Mouse (Mus musculus) limb, embryonic 15.5 days (tissue): ENCODE results near the gene Sdc1. TPM values are rescaled to one million over a fixed set of nuclear protein-coding genes. Genes with fewer than 3 reads are reported as not detected.

Experiments
- ATAC-seq: fragments of 200-750 bp; cut with Nextera tagmentation; 2 replicates; pipeline ENCODE4 v1.8.0; 2017; ENCODE audit warnings: low read depth, moderate TSS enrichment; ENCODE audit not compliant: insufficient number of reproducible peaks, low FRiP score, low TSS enrichment
- H3K27ac ChIP-seq: fragments of 300-500 bp; sonication (generic); 2 replicates; pipeline ENCODE4 v1.5.1; 2015; ENCODE audit warnings: moderate library complexity, mild to moderate bottlenecking, inconsistent platforms
- H3K27me3 ChIP-seq: fragments of 300-500 bp; sonication (generic); 2 replicates; pipeline ENCODE4 v1.6.1; 2015; ENCODE audit warnings: inconsistent platforms
- H3K36me3 ChIP-seq: fragments of 300-500 bp; sonication (generic); 2 replicates; pipeline ENCODE4 v1.6.1; 2015; ENCODE audit warnings: inconsistent platforms
- H3K4me1 ChIP-seq: fragments of 300-500 bp; sonication (generic); 2 replicates; pipeline ENCODE4 v1.6.1; 2015; ENCODE audit warnings: inconsistent platforms
- H3K4me2 ChIP-seq: fragments of 300-500 bp; sonication (generic); 2 replicates; pipeline ENCODE4 v1.6.1; 2015; ENCODE audit warnings: mild to moderate bottlenecking, inconsistent platforms
- H3K4me3 ChIP-seq: fragments of 300-500 bp; sonication (generic); 2 replicates; pipeline ENCODE4 v1.5.1; 2015; ENCODE audit warnings: mild to moderate bottlenecking, inconsistent platforms
- H3K9ac ChIP-seq: fragments of 300-500 bp; sonication (generic); 2 replicates; pipeline ENCODE4 v1.6.1; 2015; ENCODE audit warnings: inconsistent platforms
- H3K9me3 ChIP-seq: fragments of 300-500 bp; sonication (generic); 2 replicates; pipeline ENCODE4 v1.6.1; 2016; ENCODE audit warnings: inconsistent platforms
- WGBS: fragments of 180-500 bp; shearing (Covaris S2); methylation state at CpG from one replicate; pipeline ENCODE4 v1.1.7; 2015; 5-methylcytosine and 5-hydroxymethylcytosine counted together
- polyA plus RNA-seq: library from polyadenylated mRNA; unstranded; fragments of >200 nt; fragmentation: Nextera tagmentation; extraction: Ambion mirVana; gene quantifications from 2 replicates; pipeline ENCODE4 v1.2.1, GENCODE M21; 2015

Sdc1 gene
- 285 and 309 TPM in 2 replicates for polyA plus RNA-seq

GRCm38 (mm10) chr12:8770946-8771843 is at the start of gene Sdc1:
TSS of gene Sdc1 (plus strand) at chr12:8771323.
- peaks cover 36% of the 10 kb centered on the region for H3K4me1 ChIP-seq
- H3K36me3 ChIP-seq = no peaks in the 10 kb centered on the region
- no peaks in the 10 kb centered on the region for H3K9me3 ChIP-seq
- WGBS = under 1% methylated on average over 66 of the region's 67 CpGs
- H3K27me3 ChIP-seq = no peaks in the 10 kb centered on the region
- H3K4me3 ChIP-seq = peak within 1 kb of the TSS; percentile 90
- peak within 1 kb of the TSS; percentile 93 for H3K27ac ChIP-seq
- ATAC-seq = peak; percentile 89
- H3K4me2 ChIP-seq = peak within 1 kb of the TSS; percentile 73
- H3K9ac ChIP-seq = peak within 1 kb of the TSS; percentile 81

DNA sequence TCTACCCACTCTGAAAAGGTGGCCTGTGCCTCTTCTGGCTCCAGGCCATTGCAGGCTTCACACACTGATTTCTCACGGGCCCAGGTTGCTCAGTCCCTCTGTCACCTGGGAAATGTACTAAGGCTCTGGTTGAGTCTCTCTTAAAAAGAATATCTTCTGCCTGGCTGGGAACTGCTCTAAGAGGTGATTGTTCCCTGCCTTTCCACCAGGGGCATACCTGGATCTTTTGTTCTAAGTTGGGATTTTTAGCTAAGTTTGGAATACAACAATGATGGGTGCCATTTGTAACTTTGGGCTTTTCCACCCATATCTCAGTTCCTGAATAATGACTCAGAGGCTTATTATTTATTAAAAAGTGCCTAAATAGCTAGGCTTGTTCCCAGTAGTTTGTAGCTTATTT is 44.2 kb upstream of the Sdc1 start:
- Histone ChIP-seq H3K27ac (no peak overlapping the region), H3K36me3 (peaks cover 36% of the 10 kb centered on the region), H3K27me3 (no peaks in the 10 kb centered on the region), H3K4me1 (0 out of 2 replicates have a peak, but pooled peaks cover 5% of the 10 kb centered on the region), H3K4me3 (no peak overlapping the region), H3K9me3 (no peaks in the 10 kb centered on the region), H3K9ac (no peak overlapping the region), H3K4me2 (no peak overlapping the region)
- no peak for ATAC-seq
- WGBS = 70% methylated on average over 1 of the region's 1 CpGs

DNA sequence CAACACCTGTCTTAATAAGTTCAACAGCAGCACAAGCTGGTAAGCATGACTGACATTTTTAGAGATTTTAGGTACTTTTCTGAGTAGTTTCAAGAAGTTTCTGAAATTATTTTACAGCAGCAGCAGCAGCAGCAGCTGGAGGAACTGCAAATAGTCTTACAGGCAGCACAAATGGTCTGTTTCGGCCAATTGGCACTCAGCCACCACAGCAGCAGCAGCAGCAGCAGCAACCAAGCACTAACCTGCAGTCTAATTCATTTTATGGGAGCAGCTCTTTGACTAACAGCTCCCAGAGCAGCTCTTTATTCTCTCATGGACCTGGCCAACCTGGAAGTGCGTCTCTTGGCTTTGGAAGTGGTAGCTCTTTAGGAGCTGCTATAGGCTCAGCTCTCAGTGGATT is 42.4 kb upstream of the Sdc1 start:
- 48% methylated on average over 2 of the region's 2 CpGs for WGBS
- Histone ChIP-seq H3K9me3 (no peaks in the 10 kb centered on the region), H3K4me3 (no peak overlapping the region), H3K36me3 (peaks cover 31% of the 10 kb centered on the region), H3K27ac (no peak overlapping the region), H3K4me2 (no peak overlapping the region), H3K4me1 (0 out of 2 replicates have a peak, but pooled peaks cover 5% of the 10 kb centered on the region), H3K27me3 (no peaks in the 10 kb centered on the region), H3K9ac (no peak overlapping the region)
- no peak for ATAC-seq

DNA sequence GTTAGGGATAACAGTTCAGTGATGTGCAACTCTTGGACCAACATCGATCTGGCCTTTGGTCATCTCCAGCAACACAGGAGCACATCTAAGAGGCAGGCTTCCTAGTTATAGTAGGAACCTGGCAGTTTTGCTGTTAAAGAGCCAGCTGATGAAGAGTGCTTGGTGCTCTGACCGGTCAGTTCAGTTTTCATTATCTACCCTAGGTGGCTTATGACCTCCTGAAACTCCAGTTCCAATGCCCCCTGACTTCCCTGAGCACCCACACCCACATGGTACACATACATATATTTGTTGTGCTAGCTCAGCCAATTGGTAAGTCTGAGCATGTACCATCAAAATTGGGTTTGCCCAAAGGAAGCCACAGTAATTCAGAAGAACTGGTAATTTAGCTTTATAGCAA is 17.5 kb upstream of the Sdc1 start:
- WGBS = 95% methylated on average over 2 of the region's 2 CpGs
- H3K4me1 ChIP-seq = no peaks in the 10 kb centered on the region
- ATAC-seq = no peak
- no peak overlapping the region for H3K4me2 ChIP-seq
- peaks cover 10% of the 10 kb centered on the region; the same call in 1 of the 2 replicates for H3K9me3 ChIP-seq
- peaks cover 73% of the 10 kb centered on the region for H3K36me3 ChIP-seq
- no peak overlapping the region for H3K4me3 ChIP-seq
- H3K27ac ChIP-seq = no peak overlapping the region
- no peak overlapping the region for H3K9ac ChIP-seq
- no peaks in the 10 kb centered on the region for H3K27me3 ChIP-seq

GRCm38 (mm10) chr12:8754116-8754515 is 17.0 kb upstream of the Sdc1 start:
- Histone ChIP-seq H3K4me1 (no peaks in the 10 kb centered on the region), H3K4me2 (no peak overlapping the region), H3K27ac (no peak overlapping the region), H3K36me3 (peaks cover 69% of the 10 kb centered on the region), H3K27me3 (no peaks in the 10 kb centered on the region), H3K9ac (no peak overlapping the region), H3K9me3 (peaks cover 10% of the 10 kb centered on the region; the same call in 1 of the 2 replicates), H3K4me3 (no peak overlapping the region)
- ATAC-seq = no peak
- 84% methylated on average over 4 of the region's 4 CpGs for WGBS

- peaks cover 10% of the 10 kb centered on the region; the same call in 1 of the 2 replicates for H3K9me3 ChIP-seq
- peaks cover 47% of the 10 kb centered on the region for H3K36me3 ChIP-seq
- no peak overlapping the region for H3K4me3 ChIP-seq
- H3K4me1 ChIP-seq = no peaks in the 10 kb centered on the region
- H3K9ac ChIP-seq = no peak overlapping the region
- 98% methylated on average over 3 of the region's 3 CpGs for WGBS
- H3K27me3 ChIP-seq = no peaks in the 10 kb centered on the region
- no peak overlapping the region for H3K27ac ChIP-seq
- no peak overlapping the region for H3K4me2 ChIP-seq
- no peak for ATAC-seq
Measured at GRCm38 (mm10) chr12:8758029-8758428, 13.1 kb upstream of the Sdc1 start.

GRCm38 (mm10) chr12:8759115-8759514 is 12.0 kb upstream of the Sdc1 start:
- Histone ChIP-seq H3K36me3 (peaks cover 37% of the 10 kb centered on the region), H3K9ac (no peak overlapping the region), H3K4me2 (no peak overlapping the region), H3K4me3 (no peak overlapping the region), H3K9me3 (peaks cover 10% of the 10 kb centered on the region; the same call in 1 of the 2 replicates), H3K27me3 (no peaks in the 10 kb centered on the region), H3K4me1 (no peaks in the 10 kb centered on the region), H3K27ac (no peak overlapping the region)
- no peak for ATAC-seq
- WGBS = 72% methylated on average over 4 of the region's 4 CpGs

DNA sequence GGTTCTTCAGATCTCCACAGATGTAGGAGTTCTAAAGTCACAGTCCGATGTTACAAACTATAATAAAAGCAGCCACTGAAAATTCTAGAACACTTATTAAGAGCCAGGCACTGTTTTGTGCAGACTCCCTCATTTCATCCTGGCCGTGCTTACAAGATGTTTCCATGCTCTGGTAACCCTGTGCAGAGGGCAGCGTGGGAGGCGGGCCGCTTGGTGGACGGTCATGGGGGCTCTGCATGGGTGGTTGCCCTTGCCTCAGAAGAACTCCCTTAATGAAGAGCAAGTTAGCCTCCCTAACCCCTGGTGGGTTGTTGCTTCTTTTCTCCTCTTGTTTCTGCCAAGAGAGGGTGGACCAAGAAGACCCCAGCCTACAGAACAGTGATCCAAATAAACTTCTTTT is 11.3 kb upstream of the Sdc1 start:
- 80% methylated on average over 6 of the region's 6 CpGs for whole genome bisulfite sequencing

DNA sequence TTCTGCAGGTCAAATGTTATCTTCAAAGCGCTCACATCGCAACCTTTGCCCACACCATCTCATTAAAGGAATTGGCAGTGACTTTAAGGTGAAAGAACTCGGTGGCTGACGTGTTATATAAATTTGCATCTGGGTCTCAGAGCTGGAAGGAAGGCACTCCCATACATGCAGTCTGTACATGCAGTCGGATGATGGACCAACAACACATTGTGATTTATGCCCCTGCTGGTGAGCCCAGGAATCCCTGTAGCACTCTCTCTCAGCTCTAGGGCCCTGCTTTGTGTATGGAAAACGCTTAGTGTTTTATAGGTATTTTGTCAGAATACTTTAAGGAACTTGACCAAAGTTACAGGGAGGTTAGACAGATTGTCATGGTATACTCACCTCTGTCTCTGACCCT is 10.6 kb upstream of the Sdc1 start:
- no peak overlapping the region for H3K9ac ChIP-seq
- no peaks in the 10 kb centered on the region for H3K27me3 ChIP-seq
- ATAC-seq = no peak
- WGBS = 68% methylated on average over 6 of the region's 6 CpGs
- no peaks in the 10 kb centered on the region for H3K4me1 ChIP-seq
- H3K4me2 ChIP-seq = no peak overlapping the region
- H3K4me3 ChIP-seq = no peak overlapping the region
- peaks cover 10% of the 10 kb centered on the region; the same call in 1 of the 2 replicates for H3K9me3 ChIP-seq
- no peak overlapping the region for H3K27ac ChIP-seq
- peaks cover 24% of the 10 kb centered on the region for H3K36me3 ChIP-seq

More for the DNA sequence above, 11.3 kb upstream of the Sdc1 start:
- Histone ChIP-seq H3K4me2 (no peak overlapping the region), H3K27me3 (no peaks in the 10 kb centered on the region), H3K4me1 (no peaks in the 10 kb centered on the region), H3K36me3 (peaks cover 31% of the 10 kb centered on the region), H3K4me3 (no peak overlapping the region), H3K9ac (no peak overlapping the region), H3K27ac (no peak overlapping the region), H3K9me3 (peaks cover 10% of the 10 kb centered on the region; the same call in 1 of the 2 replicates)
- no peak for ATAC-seq

DNA sequence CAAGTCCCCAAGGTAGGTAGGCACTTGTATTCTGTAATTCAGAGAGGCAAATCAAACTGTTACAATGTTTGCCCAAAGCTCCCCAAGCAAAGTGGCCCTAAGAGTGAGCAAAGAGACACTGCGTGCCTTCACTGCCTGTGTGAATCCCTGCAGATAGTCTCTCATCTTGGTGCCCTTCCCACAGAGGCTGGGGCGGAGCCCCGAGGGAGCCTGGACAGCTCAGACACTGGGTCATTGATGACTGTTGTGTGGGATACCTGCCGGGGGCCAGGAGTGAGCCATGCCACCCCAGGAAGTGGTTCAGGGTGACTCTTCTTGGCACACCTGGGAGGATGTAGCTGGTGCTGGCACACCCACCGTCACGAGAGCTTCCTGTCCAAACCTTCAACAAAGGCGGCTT is 10.1 kb upstream of the Sdc1 start:
- Histone ChIP-seq H3K27ac (no peak overlapping the region), H3K27me3 (no peaks in the 10 kb centered on the region), H3K9ac (no peak overlapping the region), H3K4me3 (no peak overlapping the region), H3K4me1 (no peaks in the 10 kb centered on the region), H3K36me3 (peaks cover 22% of the 10 kb centered on the region), H3K4me2 (no peak overlapping the region), H3K9me3 (peaks cover 10% of the 10 kb centered on the region; the same call in 1 of the 2 replicates)
- 69% methylated on average over 7 of the region's 7 CpGs for WGBS
- ATAC-seq = no peak

- Histone ChIP-seq H3K9me3 (0 out of 2 replicates have a peak, but pooled peaks cover 4% of the 10 kb centered on the region), H3K36me3 (peaks cover 6% of the 10 kb centered on the region), H3K4me3 (no peak overlapping the region), H3K9ac (no peak overlapping the region), H3K27me3 (no peaks in the 10 kb centered on the region), H3K4me1 (no peaks in the 10 kb centered on the region), H3K4me2 (no peak overlapping the region), H3K27ac (no peak overlapping the region)
- ATAC-seq = no peak
- WGBS = 69% methylated on average over 2 of the region's 2 CpGs
Measured at GRCm38 (mm10) chr12:8762667-8763066, 8.5 kb upstream of the Sdc1 start.

DNA sequence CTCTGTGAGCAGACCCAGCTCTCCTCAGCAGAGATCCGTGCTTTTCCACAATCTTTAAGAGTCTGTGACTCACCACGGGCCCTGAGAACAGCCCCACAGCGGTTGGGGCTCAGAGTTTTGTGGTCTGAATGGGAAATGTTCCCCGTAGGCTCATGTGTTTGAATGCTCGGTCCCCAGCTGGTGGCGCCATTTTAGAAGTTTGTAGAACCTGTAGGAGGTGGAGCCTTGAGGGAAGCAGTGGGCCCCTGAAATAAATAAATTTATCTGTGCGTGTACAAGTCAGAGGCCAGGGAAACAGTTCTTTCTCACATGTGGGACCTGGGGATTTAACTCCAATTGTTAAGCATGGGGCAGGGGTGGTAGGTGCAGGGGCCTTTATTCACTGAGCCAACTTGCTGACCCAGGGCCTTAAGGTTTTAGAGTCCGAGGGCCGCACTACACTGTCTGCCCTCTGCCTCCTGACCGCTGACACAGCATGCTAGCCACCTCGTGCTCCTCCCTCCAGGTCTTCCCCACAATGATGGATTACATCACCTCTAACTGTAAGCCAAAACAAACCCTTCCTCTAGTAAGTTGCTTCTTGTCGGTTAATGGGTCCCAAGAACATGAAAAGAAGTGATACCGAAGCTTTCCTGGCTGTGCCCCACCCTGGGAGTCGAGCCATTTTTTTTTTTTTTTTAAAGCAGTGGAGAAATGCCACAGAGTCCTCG is 6.7 kb upstream of the Sdc1 start:
- Histone ChIP-seq H3K9me3 (no peaks in the 10 kb centered on the region), H3K27me3 (no peaks in the 10 kb centered on the region), H3K9ac (no peak overlapping the region), H3K4me3 (no peak overlapping the region), H3K4me1 (no peaks in the 10 kb centered on the region), H3K27ac (no peak overlapping the region), H3K4me2 (no peak overlapping the region), H3K36me3 (no peaks in the 10 kb centered on the region)
- WGBS = 73% methylated on average over 15 of the region's 15 CpGs
- ATAC-seq = no peak
